Mouse (Mus musculus): ENCODE results near the gene Slc16a12.

DNA sequence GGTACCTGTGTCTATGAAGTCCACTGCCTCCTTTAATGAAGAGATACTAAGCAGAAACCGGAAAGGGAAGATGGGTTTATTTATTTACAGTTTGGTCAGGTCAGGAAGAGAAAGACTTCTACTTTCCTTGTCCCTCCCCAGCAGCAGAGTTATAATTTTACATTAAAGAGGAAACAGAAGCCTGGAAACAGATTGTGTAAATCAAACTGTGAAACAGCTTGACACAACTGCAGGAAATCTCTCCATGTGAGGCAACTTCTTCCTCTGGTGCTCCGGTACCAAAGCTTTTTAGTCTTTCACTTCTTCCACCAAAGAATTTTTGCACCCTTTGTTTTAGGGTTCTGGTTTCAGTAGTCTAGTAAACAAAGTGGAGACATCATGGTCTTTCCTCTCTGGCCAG, 113.6 kb downstream of the Slc16a12 start:
- TF ChIP-seq CTCF (IDR thresholded peaks at IDR 0.05; ENCODE audit: low read depth) = no peak
- no peak for TF ChIP-seq EP300 (IDR thresholded peaks at IDR 0.05; ENCODE audit: low read depth)
